Mouse (Mus musculus): ENCODE measurements around the gene Isg20l2.

- TF ChIP-seq GATA1 (IDR thresholded peaks at IDR 0.05; ENCODE audit: low read length) (no peak), TAL1 (IDR thresholded peaks at IDR 0.05; ENCODE audit: low read length) (no peak)
These were observed 5.7 kb downstream of the Isg20l2 start for GRCm38 (mm10) chr3:87935776-87936175.
